Mouse (Mus musculus) CD4-positive, CD25-positive, alpha-beta regulatory T cell, adult 2 months (primary cell): Measurements from ENCODE around the gene Insm1.

Source experiments
- DNase-seq: peaks from one replicate; pipeline ENCODE4 v3.0.0-alpha.2; 2012; ENCODE audit warnings: low read depth, low spot score

Insm1 gene

DNA sequence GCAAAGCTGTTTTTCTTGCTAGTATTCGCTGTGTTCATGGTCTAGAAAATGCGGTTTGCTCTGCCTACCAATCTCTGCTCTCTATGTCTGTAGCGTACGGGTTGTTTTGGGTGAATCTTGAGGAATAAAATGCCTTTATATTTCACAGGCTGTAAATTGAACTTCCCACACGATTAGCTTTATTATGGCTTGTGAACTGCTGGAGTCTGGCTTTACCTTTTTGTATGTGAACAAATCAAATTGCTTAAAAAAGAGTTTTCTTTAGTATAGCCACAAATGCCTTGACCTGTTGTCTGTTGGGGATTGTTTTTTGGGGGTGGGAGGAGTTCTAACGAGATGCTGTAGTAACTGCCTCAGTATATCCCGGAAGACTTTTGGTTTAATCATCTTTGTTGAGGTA is 2.4 kb downstream of the Insm1 start:
- DNase-seq, result no peak

DNA sequence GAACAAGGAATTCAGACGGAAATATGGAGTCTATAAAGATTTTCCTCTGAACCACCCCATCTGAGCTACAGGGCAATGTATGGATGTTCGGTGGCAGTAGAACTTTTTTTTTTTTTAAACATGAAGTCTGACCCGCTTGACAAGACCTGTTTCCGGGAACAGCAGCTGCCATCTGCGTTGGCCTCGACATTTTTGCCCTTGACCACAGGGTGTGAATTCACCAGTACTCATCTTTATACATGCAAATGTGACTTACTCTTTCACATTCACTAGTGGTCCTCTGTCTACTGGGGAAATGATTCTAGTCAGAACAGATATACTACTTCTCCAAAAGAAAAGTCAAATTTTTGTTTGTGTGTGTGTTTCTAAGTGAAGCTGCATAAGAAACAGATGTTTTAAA is 4.1 kb downstream of the Insm1 start:
- DNase-seq, result no peak

DNA sequence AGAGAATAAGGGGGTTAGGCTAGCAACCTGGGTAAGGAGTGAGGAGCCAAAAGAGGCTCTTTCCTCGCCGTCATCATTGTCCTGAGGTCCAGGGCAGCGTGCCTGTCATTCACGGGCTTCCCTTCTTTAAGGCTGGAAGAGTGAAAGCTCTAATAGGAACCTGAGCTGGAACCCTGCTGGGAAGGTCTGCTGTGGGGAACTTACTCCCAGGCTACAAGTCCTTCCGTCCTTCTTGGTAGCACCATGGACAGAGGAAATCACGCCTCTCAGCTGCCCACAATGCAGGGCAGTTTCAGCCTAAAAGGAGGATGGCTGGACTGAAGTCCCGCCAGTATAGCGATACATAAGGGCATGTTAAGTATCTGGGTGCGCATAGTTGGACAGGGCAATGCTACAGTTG is 4.8 kb downstream of the Insm1 start:
- no peak for DNase-seq

DNA sequence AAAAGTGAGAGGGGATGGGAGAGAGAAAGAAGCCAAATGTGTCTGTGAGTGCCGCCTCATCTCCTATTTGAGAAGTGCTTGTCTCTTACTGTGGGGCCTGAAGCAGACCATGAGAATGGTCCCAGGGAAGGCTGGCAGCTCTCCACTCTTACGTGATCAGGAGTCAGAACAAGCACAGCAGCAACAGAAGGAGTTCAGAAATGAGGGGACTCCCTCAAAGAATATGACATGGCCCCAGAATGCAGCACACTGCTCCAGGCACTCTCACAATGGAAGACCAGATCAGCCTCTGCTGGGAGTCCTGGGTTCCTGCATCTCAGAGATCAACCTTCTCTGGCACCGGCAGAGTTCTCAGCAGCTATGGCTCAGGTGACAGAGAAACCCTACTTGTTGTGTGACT is 5.9 kb downstream of the Insm1 start:
- DNase-seq, result no peak

DNA sequence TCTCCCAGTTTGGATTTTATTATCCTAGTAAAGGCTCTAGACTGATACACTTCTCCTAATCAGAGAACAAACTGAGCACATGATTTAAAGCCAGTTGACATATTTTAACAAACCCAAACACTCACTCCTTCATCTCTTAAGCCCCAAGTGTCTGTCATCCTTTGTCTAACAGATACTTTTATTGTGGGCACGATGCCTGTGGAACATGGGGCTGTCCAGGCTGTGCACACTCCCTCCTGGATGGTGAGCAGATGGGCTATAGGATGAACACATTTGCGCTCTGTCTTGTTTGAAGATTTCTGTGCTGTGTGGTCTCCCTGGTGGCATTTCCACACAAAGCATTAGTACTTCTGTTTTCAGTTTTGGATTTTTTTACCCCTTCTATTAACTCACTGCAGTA is 6.7 kb downstream of the Insm1 start:
- no peak for DNase-seq

DNA sequence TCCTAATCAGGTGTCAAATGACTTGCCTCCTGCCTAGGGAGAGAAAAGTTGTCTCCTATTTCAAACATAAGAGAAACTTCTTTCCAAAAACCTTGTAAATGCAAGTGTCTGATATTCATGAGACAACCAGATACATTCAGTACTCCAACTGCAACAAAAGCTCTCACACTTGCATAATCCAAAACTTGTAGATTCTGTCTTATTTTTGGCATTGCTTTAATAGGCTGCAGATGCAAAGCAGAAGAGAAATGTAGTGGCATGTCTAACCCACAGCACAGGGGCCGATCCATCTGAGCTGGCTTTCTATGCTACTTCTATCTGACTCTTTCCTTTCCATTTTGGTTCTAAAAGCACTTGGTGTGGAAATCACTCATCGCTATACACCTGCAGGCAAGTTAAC is 9.8 kb downstream of the Insm1 start:
- no peak for DNase-seq

DNA sequence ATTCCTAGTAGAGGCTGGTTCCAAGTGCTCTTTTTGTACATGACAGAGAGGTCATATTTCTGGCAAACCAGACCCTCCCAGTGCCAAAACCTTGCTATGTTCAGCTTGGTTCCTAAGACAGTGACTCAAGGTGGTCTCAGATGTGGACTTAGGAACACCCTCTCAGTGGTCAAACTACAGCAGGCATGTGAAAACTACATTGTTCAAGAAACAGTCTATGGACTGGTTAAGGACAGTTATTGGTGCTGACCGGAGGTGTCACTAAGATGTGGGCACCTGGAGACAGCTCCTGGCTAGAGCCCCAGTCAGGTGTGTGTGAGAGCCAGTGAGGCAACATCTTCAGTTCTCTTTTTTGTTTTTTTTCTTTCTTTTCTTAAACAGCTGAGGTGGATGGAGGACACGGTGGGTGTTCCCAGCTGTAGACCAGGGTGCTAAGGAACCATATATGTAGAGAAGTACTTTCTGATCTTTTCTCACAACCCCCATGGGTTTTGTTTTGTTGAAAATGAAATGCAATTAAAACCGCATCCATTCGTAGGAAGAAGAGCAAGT is 17.6 kb downstream of the Insm1 start:
- no peak for DNase-seq

DNA sequence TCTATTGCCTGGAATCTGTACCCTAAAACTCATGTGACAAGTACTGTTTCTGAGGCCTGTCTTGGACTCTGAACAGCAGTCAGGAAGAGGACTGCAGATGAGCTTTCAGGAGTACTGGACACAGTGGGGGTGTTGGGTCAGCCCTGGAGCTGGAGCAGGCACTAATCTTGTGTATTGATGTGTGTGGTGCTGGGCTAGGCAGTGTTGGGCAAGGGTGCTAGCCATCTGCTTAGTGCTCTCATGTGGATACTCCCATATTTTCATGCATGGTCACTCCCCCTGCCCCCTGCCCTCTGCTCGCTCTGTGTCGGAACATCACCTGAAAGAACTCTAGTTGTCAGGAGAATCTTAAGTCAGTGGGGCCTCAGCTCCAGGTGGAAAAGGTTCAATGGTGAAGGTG is 22.3 kb downstream of the Insm1 start:
- DNase-seq, result no peak

DNA sequence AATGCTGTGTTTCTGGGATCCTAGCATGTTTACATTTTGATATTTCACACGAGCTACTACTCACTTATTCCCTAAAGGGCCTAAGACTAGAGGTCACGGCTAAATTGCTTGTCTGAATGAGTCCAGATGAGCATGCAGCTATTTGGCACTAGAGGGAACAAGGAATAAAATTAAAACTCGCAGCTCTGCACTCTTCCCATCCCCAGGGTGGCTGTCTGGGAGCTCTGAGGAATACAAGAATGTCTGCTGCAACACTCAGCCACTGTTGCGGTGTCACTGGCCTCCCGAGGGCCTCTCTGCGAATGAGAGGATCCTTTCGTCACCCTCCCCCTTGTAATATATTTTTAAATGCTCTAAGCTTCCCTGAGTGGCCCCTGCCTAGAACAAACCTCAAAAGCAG is 23.7 kb downstream of the Insm1 start:
- no peak for DNase-seq

DNA sequence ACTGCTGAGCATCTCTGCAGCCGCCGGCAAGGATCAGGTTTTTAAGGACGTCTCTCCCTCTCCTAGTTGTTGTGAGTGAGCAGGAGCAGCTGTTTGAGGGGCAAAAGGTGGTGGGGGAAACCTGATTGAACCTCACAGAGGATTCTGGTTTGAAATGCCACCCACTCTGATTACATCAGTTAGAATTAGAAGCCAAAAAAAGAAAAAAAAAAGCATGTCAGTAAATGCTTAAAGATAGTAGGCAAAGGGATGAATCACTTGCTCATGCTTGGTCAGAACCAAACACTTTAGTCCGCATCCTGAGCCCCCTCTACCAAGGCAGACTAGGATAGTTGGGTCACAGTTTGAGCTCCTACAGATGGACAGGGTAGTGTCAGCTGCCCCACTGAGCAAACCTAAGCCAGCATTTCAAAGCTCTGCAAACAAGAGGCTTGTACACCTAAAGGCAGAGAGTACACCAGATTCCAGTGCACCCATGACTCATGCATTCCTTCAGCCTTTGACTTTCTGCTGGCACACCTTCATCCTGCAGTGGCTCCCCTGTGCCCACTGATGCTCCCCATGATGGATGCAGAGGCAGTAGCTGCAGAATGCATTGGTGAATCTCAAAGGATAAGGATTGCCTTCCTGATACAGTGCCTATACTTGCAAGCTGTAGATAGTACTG is 24.8 kb downstream of the Insm1 start:
- no peak for DNase-seq

DNA sequence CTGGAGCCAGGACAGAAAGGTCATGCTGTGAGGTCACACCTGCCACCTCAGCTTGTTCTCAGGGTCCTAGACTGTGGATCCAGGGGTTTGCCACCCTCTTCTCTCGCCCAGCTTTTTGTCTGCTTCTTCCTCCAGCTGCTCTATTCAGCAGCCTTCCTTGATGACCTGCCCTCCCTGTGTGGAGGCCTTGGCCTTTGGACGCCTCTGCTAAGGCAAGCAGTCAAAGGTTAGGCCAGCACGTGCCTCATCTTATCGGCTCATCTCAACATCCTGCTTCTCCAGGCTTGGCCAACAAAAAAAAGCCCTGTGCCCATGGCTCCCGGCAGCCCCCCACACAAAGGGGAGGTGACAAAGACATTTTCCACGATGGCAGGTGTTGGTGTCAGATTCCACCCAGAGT is 25.9 kb downstream of the Insm1 start:
- no peak for DNase-seq

DNA sequence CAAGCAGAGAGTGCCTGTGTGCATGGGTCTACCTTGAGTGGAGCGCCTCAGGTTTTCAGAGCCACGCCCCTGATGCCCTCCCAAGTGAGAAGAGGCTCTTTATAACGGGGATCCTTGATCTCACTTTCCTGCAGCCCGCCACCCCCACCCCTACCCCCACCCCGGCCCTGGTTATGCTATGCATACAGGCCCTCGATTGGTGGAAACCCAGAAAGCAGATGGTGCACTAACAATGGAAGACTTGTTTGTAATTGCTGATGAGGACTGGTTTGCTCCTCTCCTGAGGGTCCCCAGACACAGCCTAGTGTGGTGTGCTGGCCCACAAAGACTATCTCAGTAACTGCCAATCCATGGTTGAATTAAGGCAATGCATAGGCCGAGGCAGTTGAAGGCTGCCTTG is 27.3 kb downstream of the Insm1 start:
- no peak for DNase-seq

DNA sequence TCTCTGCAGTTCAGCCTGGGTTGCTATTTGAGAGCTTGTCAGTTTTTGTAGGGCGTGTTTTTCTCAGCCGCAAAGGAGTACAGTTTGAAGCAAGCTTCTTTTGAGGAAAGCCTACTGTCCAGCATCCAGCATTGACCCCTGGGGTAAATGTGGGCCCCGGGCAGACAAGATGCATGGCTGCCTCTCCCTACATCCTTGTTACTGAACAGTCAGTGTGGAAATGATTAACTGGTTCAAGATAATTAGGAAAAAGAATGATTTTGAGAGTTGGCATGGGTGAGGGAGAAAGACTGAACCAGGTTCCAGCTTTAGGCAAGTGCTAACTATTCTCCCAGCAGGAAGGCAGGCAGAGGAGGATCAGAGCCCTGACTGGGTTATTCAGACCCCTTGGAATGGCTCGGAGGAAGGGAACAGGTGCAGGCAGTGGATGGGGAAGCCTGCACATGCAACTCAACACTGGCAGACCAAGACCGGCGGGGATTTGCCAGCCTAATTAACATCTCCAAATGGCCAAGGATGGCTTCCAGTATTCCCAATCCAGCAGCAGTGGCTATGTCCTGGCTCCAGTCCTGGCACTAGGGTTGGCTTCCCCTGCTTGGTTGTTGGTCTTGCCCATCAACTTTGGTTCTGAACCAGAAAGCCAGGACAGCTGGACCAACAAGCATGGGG is 28.6 kb downstream of the Insm1 start:
- DNase-seq, result no peak

DNA sequence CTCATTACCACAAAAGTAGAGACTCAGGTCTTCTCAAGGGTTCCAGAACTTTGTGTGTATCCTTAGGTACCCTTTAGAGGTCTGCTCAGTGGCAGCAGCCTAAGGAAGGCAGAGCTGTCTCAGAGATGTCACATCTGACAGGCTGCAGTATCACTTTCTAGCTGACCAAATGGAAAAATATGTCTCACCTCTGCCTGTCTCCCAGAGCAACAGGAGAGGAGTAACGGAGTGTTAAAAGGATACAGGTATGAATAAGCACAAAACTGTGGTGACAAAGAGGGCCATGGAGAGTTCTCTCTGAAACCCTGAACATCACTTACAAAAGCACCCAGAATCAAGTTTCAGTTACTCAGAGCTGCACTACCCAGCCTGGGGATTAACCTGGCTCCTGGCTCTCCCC is 32.7 kb downstream of the Insm1 start:
- DNase-seq, result no peak

DNA sequence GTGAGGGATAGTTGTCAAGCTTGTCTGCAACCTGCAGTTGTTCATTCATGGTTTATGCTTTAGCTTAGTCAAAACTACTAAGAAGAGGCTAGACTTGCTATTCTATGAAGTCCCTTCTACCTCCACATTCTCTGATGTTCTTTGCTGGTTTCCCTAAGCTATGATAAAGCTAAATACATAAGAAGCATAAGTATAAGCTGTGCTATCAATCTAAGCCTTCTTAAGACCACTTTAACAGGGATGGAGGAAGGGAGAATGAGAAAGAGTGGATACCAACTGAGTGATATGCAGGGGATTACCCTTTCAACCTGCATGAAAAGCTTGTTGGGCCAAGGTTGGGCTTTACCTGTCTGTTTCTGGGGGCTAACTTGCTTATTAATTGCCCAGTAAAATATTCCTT is 33.9 kb downstream of the Insm1 start:
- DNase-seq, result no peak

DNA sequence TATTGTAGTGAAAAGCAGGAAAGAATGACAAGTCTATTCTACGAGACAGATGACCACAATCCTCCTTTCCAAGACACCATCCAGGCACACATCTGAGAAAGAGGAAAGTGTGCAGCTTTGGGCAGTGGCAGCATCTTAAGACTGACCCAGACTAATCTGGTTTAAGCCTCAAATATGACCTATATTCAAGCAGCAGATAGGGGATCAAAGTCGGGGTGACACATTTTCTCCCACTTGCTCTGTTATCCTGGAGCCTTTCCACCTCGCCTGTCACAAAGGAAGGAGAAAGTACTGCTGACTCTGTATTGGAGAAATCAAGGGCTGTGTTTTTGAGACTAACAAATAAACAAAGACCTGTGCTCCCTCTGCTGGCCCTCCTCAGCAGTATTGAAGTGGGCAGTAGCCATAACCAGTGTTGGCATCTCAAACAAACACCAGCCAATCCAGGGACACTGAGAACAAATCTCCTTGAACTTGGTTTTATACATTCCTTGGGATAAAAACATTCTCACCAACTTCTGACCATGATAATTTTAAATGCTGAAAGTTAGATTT is 34.7 kb downstream of the Insm1 start:
- DNase-seq, result no peak

DNA sequence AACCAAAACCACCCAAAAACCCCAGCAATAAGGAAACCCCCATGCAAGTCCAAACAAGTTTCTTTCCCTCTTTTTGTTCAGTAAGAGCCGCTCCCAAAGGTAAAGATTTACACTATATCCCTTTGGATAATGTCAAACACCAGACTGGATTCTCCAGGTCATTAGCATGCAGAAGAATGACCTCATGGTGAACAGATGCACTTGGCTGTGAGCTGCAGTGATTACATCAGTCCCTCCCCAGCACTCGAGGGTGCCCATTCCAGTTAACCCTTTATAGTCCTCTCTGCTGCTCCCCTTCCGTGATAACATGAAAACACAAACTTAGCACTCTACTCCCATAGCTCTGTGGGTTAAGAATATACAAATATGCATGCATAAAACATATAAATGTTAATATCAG is 35.3 kb downstream of the Insm1 start:
- no peak for DNase-seq

DNA sequence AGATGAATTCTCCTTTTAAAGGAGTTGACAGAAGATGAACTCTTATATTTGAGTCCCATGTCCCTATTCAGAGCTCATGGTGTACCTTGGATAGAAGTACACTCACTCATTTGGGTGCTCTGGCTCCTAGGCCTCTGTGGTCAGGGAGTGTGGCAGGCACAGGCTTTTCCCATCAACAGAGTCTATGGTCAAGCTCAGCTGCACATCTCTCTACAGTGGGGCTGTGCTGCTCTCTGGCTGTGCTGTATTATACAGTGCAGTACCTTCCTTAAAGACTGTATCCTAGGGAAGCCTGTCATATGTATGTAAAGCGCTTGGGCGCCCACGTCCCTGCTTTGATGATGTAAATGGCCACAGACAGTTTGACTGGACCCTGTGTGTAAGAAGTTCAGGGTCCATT is 35.9 kb downstream of the Insm1 start:
- DNase-seq, result no peak

DNA sequence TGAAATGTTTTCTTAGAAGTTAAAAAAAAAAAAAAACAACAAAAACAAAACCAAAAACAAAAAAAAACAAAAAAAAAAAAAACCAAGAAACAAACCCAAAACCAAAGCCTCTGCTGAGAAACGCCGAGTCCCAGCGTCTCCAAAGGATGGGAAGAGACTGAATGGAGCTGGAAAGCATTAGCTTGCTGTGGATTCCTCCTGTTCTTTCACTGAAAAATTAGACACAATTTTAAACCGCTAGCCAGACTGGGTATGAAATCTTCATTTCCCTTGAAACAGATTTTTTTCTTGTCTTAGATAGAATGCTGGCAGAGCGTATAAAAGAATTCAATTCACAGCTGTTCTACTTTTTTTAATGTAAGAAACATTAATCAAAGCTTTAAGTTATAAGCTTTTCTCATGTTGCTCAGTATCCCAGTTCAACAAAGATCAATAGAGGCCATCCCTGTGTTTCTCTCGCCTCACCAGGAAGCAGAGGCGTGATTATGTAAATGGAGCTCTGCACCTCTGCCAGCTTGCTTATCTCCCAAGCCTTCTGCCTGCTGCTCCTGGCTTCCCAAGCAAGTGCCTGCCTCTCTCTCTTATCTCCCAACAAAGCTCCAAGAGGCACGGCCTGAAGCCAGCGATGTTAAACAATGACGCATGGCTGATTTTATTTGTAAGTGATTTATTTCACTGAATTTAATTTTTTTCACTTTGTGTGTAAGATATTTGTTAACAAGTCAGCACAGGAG is 37.2 kb downstream of the Insm1 start:
- no peak for DNase-seq

DNA sequence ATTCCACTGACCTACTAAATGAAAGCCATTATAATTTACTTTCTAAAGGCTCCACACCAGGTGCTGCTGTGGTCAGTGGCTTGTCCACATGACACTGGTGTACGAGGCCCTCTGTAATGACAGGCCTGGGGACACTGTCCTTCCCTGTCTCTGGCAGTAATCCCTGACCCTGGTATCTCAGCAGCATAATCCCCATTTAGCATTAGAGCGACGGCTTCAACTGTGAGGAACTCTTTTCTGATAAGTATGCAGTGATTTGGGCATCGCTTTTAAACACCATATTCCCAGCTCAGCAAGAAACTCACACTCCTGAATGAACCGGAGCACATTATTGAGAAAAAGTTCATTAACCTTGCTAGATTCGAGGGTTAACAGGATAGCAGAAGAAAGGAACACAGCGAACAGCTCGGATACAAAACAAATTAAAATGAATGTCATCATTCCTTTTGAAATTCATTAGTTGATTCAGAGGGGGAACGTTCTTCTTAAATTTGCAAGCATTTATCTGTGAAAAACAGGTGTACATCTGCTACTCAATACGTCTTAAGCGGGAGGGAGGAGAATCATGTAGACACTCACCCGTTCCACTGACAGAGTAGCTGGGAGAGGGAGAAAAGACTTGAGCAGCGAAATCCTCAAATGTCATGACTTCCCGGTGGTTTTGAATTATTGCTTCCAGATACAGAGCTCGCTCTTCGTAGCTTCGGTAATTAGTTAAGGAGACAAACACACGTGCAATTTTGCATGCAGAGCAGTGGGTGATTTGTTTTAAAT is 38.3 kb downstream of the Insm1 start:
- DNase-seq, result no peak

DNA sequence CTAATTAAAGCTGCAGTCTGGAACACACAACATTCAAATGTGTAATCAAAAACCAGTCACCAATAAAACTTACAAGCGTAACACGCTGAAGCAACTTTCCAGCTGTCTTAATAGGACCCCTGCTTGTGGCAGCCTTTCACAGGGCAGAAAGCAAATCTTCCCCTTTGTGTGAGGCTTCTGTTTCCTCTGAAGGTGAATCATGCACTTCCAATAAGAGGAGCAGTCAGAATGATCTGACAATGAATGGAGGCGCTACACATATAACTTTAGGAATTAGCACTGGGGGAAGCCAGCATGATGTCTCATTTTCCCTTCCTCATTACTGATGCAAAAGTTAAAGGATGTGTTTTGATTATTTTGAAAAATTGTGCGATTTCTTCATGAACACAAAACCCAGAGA is 39.4 kb downstream of the Insm1 start:
- DNase-seq, result no peak

DNA sequence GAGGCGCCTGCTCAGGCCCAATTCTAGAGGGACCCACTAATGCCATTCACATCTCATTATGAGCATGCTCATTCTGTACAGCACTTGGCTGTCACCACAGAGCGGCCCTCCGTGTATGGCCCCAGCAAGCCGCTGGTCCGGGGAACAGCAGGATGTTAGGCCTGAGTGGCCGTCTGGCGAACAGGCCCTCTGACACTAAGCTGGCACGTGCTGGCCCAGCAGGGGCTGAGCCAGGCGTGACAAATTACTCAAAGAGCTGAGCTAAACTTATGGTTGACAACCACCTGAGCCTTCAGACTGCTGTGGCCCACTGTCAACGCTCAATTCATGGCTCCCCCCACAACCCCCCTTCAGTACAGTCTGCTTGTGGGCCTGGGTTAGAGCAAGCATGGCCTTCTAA is 40.5 kb downstream of the Insm1 start:
- no peak for DNase-seq
